Mouse (Mus musculus): ENCODE data around the gene 4930404H24Rik.
A peak's percentile ranks its signal among the peaks of the same experiment; 100 is the strongest.
"Not testable (repeated sequence)": the region's sequence is repeated elsewhere in the genome, so short reads cannot be mapped to it uniquely, and the experiment has no call there.

The 4930404H24Rik gene

DNA sequence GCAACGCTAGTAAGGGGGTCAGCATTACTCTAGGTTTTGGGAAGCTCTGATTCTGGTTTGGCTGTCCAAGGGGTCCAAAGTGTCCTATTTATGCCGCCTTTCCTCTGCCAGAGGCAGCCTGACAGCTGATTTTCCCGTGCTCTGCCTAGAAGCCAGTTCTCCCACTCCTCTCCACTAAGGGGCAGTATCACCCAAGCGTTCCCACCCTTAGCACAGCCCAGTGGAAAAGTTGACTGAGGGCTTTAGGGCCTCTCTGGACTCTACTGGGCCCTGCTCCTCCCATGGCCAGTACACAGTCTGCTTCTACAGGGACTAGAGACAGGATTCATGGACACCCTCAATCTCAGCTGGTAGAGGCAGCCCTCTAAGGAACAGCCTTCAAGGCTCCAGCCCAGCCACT lies 14.0 kb upstream of the 4930404H24Rik start:
- DNase-seq (ENCODE audit: low spot score): peak; percentile 66

DNA sequence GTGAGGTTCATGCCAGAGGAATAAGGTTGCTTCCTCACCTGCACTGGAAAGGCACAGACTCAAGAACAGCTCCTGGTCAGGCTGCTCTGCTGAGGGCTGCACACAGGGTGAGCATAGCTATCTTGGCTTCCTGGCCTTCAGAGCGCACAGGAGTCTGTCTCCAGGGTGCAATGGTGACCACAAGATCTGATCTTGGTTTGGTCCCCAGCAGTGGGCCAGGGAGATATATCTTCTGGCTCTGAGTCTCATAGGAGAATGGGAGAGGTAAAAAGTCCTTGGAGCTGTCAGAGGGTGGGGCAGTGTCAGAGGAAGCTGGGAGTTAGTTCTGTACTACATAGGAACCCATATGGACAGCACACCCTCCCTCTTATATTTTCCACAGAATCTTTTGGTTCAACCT lies 13.1 kb upstream of the 4930404H24Rik start:
- DNase-seq (ENCODE audit: low spot score): no peak

DNA sequence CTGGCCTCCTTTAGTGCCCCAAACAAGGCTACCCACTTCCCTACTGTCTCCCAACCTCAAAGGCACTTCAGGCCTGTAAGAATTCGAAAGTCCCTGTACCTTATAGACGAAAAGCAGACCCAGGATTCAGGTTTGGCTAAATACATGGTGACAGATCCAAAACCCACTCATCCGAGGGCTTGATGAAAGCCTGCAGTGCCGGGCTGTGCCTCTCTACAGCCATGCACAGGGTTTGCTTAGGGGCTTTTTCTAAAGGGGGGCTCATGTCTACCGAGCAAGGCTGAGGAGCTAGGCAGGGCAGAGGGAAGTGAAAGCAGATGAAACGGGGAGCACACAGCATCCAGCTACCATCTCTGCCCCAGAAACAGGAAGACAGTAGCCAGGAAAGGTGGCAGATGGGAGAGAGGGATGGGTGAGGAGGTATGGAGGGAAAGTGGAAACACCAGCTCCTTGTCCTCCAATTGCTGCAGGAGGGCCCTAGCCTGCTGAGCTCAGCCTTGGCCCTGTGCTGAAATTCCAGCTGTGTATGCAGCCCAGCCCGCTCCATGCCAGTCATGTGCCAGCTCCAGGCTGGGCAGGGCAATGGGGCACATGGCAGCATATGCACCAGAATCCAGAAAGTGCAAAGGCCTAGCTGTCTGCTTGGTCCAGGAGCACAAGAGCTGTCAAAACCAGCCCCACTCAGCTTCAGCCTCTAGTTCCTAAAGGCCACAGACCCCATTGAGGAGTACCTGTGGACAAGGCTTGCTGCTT lies 11.3 kb upstream of the 4930404H24Rik start:
- no peak for DNase-seq (ENCODE audit: low spot score)

DNA sequence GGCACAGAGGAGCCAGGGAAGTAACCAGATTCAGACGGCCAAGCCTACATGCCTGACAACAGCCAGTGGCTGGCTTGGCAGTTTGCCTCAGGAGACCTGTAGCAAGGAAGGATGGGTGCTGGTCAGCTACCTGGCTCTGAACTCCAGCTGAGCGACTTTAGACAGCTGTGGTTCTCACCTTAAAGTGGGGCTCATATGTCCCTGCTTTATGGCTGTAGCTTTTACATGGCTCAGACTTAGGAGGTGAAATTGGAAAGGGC lies 10.8 kb upstream of the 4930404H24Rik start:
- DNase-seq (ENCODE audit: low spot score): no peak

DNA sequence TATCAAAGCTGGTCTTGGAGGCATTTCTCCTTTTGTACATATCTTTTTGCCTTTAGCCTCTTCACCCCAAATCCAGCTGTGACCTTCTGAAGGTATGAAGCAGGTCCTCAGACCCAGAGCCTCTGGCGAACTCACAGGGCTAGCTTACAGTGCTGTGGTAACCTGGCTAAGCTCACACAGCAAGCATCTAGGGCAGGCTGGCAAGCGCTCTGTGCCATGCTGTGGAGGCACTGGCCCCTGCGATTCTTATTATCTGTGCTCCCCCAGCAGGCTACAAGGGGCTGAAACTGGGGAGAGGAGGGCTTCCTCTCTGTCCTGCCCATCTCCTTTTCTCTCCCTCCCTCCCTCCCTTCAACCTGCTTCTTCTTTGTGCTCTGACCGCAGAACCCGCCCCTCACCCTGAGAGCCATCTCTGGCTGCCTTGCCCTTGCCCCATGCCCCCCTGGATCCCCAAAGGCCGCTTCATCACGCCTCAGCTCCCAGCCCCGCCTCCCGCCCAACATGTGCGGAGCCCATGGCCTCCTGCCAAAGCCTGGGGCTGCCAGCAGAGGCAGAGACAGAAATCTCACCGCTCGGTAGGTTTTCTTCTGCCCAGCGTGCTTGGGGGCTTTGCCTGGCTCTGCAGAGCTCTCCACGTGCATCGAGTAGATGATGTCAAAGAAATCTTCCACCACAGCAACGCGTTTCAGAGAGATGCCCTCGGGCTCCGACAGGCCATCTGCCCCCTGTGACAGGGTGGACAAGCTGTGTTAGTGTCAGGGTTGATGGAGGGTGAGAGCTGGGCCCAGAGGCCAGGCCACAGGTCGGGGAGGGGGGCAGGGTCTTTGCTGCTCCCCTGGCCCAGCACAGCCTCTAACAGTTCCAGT lies 9.2 kb upstream of the 4930404H24Rik start:
- peak; percentile 49 for DNase-seq (ENCODE audit: low spot score)

DNA sequence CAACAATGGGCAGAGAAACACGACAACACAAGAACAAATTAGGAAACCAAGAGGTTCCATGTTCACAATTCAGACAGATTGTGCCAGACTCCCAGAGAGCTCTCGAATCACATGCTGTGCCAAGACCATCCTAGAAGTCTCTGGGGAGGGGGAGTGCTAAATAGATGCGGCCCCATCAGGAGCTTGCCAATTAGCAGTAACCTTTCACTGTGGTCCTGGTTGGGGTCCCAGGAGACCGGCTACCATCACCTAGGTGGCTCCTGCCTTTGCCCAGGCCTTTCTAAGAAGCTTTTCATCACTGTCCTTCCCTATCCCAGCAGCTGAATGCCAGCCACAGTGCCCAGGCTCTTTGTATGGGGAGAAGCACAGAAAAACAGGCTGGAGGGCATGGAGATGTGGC lies 8.5 kb upstream of the 4930404H24Rik start:
- no peak for DNase-seq (ENCODE audit: low spot score)

DNA sequence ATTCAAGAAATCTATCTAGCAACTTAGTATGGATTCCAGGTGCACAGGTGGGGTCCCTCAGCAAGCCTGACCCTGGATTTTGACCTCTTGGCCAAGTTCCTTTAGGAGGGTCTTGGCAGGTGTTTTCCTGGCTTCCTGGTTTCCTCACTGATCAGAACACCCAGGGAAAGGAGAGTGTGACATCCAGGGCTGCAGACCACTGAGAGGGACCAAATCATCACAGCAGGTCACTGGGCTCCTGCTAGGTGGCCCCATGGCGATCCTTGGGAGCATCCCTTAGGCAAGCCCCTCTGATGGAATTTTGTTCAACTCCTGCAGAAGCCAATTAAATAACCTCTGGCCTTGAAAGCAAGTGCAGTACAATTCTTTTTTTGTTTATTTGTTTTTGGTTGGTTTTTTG lies 2.5 kb upstream of the 4930404H24Rik start:
- DNase-seq (ENCODE audit: low spot score): no peak

DNA sequence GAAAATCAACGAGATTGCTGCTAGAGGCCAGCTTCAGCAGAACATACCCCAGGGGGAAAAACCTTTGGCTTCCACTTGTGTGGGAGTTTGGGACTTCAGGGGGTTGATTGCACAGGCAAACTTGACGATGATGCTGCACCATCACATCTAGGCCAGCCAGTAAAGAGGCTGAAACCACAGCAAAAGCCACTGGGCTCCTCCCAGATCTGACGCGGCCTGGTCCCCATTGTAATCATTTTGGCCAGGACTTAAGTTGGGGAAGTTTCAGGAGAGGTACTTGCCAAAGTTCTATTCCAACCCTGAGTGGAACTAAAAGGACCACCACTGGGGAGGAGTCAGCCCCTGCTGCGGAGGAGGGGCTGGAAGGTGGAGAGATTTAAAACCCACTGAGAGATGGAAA lies 1.6 kb upstream of the 4930404H24Rik start:
- DNase-seq (ENCODE audit: low spot score): no peak

DNA sequence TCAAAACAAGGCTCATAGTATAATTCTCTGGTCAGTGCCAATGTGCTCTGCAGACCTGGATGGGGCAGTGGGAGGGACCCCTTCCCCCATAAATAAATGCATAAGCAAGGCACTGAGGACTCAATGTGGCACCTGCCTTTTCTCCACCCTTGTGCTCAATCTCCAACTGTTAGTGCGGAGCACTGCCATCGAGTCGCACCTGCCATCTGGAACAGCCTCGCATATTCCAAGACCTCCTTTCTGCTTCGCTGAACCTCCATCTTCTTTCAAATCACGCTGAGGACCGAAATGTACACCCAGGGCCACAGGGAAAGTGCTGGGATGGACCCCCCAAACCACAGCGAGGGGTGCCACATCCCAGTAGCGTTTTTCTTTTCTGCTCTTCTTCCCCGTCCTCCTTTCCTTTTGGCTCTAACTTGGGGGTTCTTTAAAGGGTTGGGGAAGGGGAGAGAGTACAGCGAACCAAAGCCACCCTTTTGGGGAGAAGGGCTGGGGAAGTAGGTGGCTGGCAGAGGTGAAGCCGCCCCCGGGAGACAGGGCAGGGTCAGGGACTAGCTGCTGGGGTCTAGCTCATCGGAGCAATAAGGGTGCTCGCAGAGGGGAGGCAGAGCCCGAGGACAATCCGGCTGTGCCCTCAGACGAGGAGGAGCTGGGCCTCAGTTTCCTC lies 945 bp upstream of the 4930404H24Rik start:
- DNase-seq (ENCODE audit: low spot score): no peak

DNA sequence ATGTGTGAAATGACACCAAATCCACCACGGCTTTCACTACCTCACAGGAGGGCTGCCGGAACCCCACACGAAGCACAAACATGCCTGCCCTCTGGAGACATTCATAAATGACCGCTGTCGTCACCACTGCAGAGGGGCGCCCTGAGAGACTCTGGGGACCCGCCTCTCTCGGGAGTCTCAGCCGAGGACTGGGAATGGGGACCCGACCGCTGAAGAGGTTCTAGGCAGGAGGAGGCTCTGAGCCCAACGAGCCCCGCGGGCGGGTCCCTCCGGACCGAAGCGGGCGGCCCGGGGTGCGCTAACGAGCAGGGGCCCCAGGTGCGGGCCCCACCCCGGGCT lies 442 bp upstream of the 4930404H24Rik start:
- no peak for DNase-seq (ENCODE audit: low spot score)

DNA sequence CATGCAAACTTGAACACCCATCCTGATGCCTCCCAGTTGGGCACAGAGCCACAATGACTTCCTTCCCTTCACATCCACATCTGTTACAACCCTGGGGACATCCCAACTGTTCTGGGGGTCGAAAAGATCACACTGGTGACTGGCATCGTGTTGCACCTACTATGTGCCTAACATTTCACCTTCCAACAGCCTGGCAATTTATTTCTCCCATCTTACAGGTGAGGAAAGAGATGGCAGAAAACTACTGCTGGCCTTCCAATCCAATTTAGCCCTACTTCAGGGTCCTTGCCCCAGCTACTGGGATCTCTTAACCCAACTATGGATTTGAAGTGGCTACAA lies 772 bp downstream of the 4930404H24Rik start:
- DNase-seq (ENCODE audit: low spot score): no peak

DNA sequence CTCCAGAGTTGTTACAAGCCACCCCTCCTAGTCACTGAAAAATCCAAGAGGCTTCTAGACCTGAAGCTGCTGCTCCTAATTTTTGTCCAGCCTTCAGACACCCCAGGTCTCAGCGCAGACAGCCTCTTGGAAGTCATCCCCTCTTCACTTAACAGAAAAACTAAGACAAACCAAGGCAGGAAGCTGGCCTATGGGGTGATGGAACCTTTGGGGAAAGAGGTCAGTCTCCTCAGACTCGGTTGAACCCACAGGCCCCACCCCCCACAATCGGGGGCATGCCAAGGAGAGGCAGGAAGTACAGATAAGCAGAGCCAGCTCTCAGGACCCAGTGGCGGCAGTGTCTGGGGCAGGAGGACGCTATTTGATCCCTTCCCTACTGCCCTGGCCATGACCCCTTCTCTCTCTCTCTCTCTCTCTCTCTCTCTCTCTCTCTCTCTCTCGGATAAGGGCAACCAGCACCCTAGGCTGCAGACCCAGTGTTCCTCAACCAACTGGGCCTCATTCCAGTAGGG lies 1.2 kb downstream of the 4930404H24Rik start:
- no peak for DNase-seq (ENCODE audit: low spot score)

DNA sequence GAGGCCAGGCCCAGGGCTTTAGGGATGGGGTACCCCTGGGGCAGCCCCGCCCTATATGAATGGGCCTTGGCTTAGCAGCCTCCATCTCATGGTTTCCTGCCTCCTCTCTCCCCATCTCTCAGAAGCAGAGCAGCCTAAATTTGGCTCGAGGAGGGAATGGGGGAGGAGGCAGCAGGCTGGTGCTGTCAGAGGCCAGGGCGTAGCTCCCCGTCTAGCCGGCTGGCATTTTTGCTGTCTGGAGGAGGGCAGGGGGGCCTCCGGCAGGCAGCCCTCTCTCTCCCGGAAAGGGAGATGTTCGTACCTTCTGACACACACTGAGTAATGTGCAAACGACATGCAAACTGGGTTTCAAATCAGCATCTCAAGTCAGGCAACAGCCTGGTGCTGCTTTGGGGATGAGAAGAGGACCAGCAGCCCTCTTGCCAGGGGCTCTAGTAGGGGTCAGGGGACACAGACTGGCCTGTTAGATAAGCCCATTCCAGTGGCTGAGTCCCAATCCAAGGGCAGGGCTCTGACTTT lies 1.8 kb downstream of the 4930404H24Rik start:
- no peak for DNase-seq (ENCODE audit: low spot score)

DNA sequence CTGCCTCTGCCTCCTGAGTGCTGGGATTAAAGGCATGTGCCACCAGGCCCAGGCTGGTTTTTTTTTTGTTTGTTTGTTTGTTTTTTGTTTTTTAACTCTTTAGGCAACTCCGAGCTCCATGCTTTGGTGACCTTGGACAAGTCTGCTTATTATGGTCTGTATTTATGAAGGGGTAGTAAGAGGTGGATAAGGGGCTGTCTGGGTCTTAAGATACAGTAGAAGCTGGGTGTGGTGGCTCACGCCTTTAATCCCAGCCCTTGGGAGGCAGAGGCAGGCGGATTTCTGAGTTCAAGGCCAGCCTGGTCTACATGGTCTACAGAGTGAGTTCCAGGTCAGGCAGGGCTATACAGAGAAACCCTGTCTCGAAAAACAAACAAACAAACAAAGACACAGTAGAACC lies 2.8 kb downstream of the 4930404H24Rik start:
- DNase-seq (ENCODE audit: low spot score): not testable (repeated sequence)

DNA sequence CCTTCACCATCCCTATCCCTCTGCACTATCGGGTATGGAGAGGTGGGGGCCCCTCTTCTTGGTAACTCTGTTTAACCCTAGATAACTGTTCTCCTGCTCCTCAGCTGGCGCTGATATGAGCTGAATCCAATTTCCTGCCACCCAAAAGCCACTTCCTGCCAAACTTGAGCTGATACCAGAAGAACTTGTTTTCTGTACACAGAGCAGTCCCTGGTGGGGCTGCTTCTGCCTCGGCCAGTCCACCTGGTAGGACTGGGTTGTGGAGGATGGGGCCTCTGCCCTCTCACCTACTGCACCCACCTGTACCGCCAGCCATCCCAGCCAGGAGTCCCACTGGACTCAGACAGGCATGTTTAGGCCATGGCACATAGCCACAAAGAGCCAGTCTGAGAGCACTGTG lies 3.2 kb downstream of the 4930404H24Rik start:
- no peak for DNase-seq (ENCODE audit: low spot score)

DNA sequence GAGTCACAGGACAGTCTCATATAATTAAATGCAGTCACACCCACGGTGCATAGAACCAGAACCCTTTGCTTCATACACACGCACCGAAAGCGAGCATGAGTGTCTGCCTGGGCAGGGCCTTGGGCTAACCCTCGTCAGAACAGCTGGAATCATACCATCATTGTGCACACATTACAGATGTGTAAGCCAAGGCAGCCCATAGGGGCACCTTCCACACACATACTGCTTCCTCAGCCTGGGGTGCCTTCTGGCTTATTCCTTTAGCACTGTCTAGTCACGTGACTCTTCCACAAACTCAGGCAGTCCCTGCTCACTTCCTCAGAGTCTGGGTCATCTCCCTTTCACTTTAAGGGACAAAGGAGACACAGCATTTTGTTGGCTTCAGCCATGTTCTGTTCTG lies 3.7 kb downstream of the 4930404H24Rik start:
- DNase-seq (ENCODE audit: low spot score): no peak

DNA sequence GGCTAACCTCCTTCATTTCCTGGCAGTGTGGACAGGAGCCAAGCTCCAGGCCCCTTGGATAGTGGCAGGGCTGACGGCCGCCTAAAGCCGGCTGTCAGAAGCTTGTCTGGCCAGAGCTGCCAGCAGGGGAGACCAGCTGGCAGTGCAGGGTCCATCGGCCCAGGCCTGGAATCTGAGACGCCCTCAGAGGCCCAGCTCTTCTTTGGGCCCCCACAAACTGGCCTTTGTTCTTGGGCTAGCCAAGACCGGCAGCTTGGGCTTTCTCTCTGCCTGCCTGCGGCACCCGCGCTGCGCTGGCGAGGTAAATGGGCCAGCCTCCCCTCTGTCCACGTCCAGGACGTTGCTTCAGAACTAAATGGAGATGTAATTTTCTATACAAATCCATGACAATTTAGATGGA lies 4.3 kb downstream of the 4930404H24Rik start:
- DNase-seq (ENCODE audit: low spot score): no peak

DNA sequence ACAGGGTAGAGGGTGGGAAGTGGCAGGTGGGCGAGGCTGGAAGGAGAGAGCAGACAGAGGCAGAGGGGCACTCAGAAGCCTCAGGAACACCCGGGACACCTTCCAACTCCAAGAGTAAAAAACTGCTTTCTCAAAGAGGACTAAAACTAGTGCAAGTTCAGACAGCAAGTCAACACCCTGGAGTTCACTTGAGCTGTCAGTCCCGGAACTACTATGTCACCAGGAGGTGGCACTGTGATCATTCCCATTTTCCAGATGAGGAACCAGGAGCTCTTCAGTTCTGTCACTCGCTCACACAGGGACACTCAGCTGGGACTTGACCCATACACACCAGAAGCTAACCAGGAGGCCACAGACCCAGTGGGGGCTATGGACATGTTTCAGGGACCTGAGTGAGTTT lies 6.6 kb downstream of the 4930404H24Rik start:
- DNase-seq (ENCODE audit: low spot score): no peak

DNA sequence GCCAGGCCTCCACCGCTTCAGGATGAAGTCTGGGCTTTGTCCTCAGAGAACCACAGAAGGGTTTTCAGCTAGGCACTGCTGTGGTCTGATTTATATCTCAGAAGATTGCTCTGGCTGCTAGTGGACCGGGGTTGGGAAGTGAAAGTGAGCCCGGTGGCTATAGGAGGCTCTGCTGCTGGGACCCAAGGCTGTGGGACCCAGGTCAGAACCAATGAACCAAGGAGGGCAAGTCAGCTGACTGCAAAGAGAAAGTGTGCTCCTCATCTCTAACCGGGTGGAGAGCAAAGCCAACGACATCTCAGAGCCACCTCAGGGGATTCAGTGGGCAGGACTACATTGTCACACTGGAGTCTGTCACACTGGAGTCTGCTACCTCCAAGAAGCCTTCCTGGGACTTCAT lies 13.8 kb downstream of the 4930404H24Rik start:
- no peak for DNase-seq (ENCODE audit: low spot score)

DNA sequence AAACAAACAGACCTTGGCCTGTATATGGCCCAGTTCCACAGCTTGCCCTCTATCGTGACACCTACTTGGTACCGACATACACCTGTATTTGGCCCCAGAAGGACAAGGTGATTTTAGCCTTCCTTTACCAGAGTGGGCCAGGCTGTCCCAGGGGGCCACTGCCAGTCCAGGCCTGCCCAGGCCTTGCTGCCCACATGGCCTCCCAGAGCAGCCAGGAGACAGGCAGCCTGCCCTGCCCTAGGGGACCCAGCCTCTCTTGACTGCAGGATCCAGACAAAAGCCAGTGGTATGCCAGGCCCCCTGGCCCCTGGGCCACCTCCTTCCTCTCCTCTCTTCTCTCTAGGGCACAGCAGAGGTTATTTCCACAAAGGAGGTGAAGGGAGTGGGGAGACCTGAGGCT lies 15.4 kb downstream of the 4930404H24Rik start:
- no peak for DNase-seq (ENCODE audit: low spot score)

DNA sequence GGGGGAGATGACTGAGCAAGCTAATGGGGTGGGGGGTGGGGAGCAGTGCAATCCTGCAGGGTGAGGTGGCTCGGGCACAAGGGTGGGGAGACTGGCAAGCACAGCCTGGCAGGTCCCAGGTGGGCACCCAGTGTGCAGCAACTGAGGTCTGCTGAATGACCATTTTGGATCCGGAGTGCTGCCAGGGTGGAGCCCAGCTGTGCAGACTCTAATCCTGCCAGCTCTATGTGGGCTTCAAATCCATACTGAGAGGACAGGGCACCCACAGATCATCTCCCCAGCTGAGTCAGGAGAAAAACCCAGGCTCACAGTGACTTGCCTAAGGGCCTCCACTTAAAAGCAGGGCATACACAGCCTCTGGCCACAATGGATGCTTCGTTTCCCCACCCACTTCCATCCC lies 15.8 kb downstream of the 4930404H24Rik start:
- no peak for DNase-seq (ENCODE audit: low spot score)

DNA sequence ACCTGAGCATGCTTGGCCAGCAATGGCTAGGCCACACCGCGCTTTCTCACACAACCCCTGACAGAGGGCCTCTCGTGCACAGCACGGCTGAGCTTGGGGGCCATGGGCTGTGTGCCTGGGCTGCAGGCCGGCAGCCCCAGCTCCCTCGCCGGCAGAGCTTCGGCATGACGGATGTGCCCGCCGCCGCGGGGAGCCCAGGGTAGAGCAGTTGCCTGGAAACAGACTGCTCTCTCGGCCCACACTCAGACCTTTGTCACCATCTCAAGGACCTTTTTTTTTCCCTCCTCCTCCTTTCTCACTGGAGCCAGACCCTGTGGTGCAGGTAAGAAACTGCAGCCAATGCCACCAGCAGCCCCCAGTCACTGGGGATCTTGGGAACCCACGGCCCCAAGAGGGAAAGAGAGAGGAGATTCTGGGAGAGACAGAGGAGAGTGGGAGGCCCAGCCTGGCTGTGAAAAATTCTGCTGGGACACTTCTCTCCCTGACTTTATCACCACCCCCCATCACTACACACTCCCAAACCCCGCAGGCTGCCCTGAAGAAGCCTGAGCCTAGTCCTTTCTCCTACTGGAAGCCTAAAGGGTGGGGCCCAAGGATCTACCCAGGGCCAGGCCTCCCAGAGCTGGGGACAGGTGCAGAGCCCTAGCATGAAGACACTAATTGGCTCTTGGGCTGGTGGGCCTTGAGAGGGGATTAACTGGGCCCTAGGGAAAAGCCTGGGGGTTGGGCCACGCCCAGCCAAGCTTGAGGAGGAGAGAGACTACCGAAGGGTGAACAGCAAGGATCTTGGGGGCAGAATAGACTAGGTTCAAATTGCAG lies 16.8 kb downstream of the 4930404H24Rik start:
- DNase-seq (ENCODE audit: low spot score): no peak

Measured in ovary, postnatal 14 days (tissue).